Mouse (Mus musculus) urinary bladder, adult 2 months (tissue): Measurements from ENCODE around the gene Rnf25. TPM values are rescaled to one million over a fixed set of nuclear protein-coding genes. Genes with fewer than 3 reads are reported as not detected.
A peak's percentile ranks its signal among the peaks of the same experiment; 100 is the strongest.

Source experiments
- DNase-seq: peaks from one replicate; pipeline ENCODE4 v3.0.0; 2022; ENCODE audit warnings: low spot score
- polyA plus RNA-seq: library from polyadenylated mRNA; depleted of rRNA; stranded (reverse); fragments of >200 nt; gene quantifications from 2 replicates; pipeline ENCODE4 v1.2.3, GENCODE M21; 2012; rRNA removed

Rnf25 gene
- polyA plus RNA-seq = 64.5 and 82.9 TPM in 2 replicates

DNA sequence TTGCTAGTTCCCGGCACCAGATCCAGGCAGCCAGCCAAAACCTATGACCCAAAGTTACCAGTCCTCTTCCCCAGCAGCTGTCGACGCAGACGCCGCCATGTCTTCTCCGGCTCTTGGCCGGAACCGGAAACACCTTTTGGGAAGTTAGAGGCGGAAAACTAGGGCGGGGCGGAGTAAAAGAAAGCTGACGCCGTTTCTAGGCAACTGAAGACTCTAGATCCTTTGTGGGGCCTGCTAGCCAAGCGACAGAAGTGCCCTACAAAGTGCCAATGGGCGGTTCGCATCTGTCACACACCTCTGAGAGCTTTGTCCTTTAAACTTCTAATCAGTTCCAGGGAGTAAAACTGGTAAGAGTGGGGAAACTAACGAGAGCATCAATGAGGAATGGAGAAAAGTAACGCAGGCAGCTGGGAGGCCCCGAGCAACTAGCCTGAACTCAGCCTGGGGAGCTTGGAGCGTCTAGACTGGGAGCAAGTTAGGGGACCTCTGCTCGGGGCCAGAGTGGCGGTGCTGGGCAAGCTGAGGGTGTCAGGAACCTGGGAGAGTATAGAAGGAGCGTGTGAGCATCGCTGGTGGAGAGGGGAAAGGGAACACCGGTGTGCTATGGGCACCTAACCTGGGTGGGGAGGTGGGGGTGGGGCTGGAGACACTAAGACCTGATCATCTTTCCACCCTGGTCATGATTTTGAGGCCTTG lies at the start of gene Rnf25, which contains the start of gene Stk36:
Gene Rnf25, minus strand, starts transcription at position 131 of the 696 bp plus-strand sequence.
Gene Stk36, plus strand, starts transcription at position 179 of the 696 bp plus-strand sequence.
- peak; percentile 67 for DNase-seq

DNA sequence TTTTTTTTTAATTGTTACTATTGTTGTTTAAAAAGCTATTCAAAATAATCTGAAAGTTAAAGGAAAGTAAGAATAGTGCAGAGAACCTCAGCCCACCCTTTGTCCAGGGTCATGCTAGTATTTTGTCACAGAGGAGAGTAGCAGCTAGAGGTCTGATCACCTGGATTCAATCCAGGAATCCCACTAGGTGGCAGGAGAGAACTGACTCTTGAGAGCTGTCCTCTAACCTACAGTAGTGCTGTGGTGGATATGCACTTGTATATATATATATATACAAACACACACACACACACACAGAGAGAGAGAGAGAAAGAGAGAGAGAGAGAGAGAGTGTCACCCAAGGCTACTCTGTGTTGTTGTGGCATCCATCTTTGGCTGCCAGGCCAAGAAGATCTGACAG lies 42.7 kb upstream of the Rnf25 start:
- no peak for DNase-seq

DNA sequence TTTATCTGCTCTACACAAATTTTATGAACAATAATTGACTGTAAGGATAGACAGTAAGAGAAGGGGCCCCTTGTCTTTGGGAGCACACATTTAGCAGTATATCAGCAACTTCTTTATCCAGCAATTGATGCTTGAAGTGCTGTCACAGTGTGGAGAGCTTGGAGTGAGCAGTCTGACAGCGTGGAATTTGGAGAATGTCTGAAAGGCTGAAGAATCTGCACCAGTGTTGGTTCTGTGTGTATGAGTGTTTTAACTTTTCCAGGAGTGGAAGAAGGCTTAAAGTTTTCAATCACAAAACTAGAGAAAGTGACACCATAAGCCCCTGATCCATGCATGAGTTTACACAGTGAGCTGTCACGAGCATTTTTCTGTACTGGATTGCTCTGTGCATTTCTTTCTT lies 42.3 kb upstream of the Rnf25 start:
- no peak for DNase-seq

DNA sequence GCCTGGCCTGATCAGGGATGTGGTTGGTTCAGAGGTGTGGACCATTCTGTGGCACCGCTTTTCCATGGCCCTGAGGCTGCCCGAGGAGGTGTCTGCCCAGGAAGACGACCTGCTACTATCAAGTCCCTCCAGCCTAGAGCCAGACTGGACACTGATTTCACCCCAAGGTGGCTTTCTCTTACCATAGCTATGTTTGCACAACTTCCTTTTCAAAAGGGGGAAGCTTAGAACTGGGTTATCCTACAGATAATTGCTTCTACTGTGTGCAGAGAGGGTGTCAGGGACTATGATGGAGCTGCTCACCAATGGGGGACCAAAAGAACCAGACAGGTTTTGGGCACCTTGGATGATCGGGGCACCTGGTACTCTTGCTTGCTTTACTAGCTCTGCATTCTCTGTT lies 31.5 kb upstream of the Rnf25 start:
- no peak for DNase-seq

DNA sequence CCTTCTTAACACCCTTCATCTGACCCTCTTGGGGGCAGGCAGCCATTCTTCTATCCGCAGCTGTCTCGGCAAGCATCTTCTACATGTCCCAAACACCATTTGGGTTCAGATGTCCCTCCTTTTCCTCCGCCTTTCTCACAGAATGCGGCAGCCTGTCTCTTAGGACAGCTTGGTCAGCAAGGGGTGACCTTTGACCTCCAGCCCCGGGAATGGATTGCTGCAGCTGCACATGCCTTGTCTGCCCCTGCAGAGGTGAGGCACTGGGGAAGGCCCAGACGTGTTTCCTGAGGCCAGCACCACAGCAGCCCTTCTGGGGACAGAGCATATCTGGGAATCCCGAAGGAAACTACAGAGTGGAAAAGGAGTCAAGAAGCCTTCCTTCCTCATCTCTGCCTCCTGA lies 26.8 kb upstream of the Rnf25 start:
- no peak for DNase-seq

DNA sequence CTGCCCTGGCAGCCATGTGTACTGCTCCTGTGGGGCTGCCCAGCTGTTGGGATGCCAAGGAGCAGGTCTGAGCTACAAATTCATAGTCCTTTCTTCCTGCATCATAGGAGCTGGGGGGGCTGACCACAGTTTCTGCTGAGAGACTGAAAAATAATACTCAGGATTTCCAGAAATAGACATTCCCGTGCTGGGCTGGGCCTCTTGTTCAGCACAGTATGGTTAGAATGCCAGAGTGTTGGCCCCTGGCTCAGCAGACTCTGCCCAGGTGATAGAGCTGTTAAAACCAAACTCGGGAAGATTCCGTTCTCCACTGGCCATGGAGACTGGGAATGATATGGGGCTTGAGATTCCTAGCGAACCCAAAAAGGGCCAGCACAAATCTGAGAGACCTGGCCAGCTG lies 24.9 kb upstream of the Rnf25 start:
- DNase-seq = no peak

DNA sequence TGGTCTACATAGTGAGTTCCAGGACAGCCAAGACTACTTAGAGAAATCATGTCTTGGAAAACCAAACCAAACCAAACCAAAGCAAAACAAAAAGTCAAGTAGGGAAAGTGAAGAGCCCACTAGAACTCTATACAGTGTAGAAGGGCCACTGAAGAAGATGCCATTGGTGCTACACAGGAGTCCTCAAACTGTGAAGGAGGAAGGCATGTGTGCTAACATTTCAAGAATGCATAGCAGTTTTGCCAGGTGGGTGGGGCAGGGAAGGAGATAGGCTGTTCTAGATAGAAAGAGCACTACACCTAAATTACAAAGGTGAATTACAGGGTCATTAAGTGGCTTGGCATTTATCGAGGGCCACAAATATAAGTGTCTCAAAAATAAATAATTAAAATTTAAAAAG lies 23.0 kb upstream of the Rnf25 start:
- DNase-seq = no peak

DNA sequence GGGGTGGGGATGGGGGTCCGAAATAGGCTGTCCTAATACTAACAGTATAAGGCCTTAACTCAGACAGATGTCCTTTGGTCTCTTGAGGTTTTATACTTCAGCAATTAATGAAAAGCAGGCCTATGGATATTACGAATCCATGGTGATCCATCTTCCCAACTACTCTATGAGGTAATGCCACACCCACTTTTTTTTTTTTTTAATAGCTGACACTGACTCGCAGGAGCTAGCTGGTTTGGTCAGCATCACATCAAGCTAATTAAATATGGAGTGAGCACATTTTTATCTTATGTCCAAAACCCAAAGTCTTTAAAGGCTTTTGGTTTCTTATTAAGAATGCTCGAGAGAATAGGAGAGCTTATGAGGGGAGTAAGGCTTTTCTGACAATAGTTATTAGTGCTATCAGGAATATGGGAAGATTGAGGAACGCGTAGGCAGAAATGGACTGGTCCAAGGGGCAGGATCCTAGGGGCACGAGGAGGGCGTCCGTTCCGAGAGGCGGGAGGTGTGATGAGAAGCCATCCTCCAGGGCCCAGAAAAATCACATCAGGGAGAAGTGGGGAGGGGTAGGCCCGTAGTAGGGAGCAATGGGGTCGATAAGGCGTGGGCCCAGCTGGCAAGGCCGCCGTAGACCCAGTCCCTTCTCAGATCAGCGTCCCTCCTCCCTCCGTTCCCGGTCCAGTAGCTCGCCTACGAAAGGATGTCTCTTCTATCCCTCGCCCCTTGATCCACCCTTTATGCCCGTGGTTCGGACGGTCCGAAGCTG lies 513 bp downstream of the Rnf25 start:
- no peak for DNase-seq

DNA sequence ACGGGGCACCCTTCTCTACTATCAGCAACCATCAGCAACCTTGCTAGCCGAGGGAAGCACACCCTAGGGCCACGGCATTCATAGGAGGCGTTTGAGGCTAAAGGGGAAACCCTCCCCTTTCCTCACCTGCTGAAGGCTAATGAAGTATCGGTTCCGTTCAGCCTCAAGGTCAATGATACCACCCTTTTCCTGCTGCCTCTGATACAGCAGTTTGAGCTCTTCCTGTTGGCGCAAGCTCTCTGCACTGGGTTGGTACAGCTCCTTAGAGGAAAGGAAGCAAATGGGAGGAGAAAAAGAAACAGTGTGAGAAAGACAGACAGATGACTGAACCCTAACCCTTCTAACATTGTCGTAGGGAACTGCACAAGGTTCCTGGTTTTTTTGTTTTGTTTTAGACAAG lies 6.8 kb downstream of the Rnf25 start:
- no peak for DNase-seq

DNA sequence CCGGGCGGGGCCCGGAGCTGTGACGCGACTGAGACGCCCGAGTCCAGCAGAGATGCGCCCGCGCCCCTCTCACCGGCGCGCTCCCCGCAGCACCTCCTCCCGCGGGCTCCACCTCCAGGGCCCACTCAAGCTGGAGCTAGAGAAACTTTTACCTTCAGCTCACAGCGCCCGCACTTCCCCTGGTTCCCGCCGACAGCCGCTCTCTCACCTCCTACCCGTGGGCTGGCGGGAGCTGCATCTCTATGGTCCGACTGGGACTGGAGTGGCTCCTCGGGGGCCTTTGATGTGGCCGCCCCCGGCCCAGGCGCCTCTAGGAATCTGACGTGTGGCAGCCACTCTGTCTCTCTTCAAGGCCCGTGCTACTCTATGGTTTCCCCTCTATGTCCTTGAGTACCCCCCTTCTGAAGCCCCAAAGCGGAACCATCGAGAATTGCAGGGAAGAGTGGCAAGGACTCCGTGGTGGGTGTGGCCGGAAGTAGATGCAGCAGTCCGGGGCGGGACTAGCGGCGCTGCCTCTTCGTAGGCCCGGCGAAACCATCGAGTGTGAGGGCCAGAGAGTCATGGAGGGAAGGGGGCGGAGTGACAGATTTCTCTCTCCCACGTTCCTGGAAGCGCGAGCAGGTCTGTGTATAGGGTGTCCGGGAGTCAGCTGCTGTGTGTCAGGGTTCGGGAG lies 13.3 kb downstream of the Rnf25 start, which contains the start of the genes Zfp142 and Bcs1l:
Gene Zfp142, minus strand, starts transcription at position 474 of the 673 bp plus-strand sequence.
Gene Bcs1l, plus strand, starts transcription at position 517 of the 673 bp plus-strand sequence.
- DNase-seq = peak; percentile 87

DNA sequence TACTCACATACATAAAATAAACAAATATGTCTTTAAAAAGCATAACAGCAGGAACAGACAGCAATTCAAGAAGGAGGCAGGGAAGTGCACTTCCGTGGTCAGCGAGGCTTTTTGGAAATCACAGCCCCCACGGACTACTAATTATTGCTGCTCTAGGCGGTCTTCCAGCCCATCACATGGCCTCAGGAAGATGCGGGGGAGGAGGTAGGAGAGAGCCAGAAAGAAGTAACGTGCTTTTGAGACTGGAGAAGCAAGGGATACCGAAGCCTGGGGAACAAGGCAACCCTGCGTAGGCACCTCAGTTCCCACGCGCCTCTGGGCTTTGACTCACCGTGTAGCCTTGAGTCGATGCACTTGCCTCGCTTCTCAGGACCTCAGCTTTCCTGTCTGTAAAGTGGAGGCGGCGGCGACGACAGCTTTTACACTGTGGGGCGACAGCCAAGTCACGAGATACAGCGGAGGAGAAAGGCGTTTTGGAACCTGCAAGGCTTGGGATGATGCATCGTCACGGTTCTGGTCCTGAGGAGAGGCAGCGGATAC lies 13.9 kb downstream of the Rnf25 start:
- DNase-seq = no peak

DNA sequence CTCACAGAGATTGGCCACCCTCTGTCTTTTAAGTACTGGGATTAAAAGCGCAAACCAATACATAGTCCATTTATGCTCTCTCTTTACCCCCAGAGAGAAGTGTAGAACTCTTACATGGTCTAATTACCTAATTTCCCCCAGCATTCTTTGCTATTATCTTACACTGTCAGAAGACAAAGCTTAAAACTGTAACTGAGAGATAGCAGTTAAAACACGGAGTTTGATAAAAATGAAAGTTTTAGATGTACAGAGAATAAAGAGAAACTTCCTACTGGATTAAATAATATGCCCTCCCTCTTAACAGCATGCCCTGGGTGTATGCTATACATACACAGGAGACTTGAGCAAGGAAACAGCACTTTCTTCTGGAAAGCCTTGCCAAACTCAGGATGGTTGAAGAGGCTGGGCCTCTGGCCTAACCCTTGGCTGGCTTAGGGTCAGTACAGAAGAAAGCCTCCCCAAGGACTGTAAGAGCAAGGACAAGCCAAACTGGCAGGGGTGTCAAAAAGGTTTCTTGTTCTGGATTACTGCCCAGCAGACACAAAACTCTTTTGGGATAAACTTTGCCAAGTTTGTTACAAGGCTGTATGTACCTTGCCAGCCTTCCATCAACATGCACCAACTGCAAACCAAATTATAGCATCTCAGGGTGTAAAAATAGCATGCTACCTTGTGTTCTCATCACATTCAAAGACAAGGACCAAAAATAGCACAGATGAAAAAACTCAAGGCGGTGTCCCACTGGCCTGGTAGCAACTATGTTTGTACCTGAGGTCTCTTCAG lies 16.4 kb downstream of the Rnf25 start:
- no peak for DNase-seq

DNA sequence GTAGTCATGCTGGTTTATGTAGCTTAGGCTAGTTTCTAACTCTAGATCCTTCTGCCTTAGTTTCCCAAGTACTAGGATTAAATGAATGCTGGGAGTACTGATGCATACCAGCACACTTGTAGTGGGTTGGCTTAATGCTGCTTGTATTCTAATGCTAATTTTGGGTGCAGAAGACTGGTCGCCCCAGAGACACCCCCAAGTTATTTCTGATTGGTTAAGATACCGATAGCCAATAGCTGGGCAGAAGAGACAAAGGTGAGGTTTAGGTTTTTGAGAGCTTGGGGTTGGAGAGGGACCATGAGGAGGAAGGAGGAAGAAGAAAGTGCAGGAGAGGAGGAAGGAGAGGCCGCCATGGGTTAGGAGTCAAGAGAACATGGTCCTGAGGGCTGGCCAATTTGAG lies 18.6 kb downstream of the Rnf25 start:
- DNase-seq = no peak

DNA sequence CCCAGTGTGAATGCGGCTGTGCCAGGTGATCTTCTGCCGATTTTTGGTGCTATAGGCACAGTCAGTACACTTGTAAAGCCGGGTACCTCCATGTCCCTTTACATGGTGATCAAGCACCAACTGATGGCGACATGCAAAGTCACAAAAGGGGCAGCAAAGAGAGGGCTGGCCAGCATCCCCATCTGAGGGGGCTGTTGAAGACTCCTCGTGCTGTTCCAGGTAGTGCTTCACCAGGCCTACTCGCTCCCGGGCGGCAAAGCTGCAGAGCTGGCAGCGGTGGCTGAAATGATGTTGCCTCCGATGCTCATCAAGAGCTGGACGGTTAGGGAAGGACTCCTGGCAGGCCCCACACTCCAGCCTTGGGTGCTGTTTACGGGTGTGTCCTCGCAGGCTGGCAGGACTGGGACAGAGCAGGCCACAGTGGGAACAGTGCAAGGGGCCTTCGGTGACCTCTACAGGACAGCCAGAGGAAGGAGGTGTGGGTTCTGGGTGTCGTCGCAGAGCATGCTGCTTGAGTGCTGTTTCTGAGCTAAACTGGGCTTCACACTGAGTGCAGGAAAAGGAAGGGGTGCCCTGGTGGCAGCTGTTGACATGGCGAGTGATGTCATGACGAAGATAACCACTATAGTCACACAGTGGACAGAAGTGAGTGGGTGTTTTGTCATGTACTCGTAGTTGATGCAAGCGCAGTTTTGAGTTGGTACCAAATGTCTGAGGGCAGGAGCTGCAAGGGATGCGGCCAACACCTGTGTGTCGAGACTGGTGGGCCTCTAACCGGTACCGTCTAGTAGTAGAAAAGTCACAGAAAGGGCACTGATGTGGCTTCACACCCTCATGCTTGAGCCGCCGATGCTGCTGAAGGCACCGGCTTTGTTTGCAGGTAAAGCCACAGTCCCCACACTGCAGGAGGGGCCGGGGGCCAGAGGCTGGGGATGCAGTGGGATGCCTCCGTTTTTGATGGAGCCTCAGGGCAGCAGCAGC lies 31.2 kb downstream of the Rnf25 start:
- no peak for DNase-seq

DNA sequence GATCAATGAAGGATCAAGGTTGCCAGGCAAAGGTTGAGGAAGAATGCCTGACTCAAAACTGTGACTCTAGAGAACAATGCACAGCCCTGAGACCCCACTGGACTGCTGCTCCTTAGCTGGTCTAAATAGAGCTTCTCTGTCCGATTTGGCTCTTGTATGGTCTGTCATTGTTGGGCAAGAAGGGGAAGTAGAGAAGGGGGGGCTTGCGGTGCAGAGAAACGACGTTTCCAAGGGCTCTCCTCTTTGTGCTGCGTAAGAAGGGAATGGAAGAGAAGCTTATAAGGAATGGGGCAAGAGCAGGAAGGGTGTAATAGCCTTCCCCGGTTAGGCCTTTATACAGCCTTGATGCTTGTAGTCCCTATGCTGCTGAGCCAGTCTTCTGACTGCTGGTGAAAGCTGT lies 35.4 kb downstream of the Rnf25 start:
- no peak for DNase-seq

DNA sequence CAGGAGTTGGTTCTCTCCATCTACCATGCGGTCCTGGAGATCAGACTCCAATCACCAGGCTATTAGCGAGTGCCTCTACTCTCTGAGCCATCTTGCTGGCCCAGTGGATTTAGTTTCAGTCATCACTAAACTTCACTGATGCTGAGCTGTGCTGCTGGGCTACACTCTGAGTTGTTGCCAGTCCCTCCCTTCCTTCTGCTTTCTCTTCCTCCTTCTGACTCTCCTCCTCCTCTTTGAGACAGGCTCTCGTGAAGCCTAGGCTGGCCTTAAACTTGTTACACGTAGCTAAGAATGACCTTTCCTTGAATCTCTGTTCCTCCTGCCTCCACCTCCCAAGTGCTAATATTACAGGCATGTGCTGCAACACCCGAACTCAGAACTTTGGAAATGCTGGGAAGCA lies 42.1 kb downstream of the Rnf25 start:
- no peak for DNase-seq

DNA sequence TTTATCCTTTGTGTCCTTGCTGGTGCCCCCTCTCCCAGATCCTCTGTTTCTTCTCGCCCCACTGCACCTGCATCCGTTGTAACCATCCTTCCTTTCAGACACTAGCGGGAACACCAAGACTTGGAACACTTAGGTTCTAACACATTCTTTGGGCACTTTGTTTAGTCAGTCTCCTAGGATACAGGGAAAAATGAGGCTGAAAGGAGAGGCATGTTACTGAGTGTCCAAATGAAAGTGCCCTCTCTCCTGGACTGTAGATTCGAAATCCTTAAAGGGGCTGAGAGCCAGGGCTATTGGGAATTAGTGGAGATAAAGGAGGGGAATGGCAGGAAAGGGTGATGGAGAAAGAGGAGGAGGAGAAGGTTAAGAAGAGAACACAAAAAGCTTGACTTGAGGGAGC lies 57.0 kb downstream of the Rnf25 start, which contains the start of gene Usp37:
Gene Usp37, minus strand, starts transcription at position 101 of the 400 bp plus-strand sequence.
- DNase-seq = no peak
